Mouse (Mus musculus) Muller cell, postnatal 12 days (primary cell): ENCODE data around the gene Gabrb3.
"Not testable (repeated sequence)": the region's sequence is repeated elsewhere in the genome, so short reads cannot be mapped to it uniquely, and the experiment has no call there.

Experiments
- DNase-seq: peaks from one replicate; pipeline ENCODE4 v3.0.0-alpha.2; 2015; ENCODE audit errors: inconsistent ontology term

The Gabrb3 gene

GRCm38 (mm10) chr7:57706092-57706491 is 286.6 kb downstream of the Gabrb3 start:
- DNase-seq, result no peak

DNA sequence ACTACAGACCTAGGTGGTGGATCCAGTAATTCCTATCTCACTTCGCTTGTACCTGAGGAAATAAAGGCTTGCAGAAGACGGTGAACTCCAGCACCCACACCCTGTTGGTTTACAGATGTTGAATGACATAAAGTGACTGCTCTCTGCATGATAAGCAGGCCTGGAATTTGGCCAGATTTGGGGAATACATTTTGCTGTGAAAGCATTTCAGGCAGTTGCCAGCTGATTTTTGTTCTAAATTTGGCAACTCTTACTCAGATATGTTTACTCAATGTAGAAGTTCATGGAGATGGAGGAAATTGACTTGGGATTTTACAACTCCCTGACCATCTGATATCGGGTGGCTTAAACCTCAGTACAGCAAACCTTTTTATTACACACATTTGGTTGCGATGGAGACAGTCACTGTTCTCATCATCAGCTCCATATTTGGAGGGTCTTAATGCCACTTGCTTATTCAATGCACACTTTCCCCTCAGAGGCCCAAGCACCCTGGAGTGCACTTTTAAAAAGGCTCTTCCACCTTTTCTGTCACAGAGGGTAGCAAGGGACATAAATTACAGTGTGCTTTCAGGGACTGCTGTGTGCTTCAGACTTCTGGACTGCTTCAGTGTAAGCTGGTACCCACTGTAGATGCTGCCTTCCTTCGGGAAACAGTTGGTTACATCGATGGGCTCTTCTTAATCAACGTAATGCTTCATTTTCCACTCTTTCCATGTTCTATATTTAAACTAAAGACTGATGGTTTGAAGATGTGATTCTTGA is 287.7 kb downstream of the Gabrb3 start:
- DNase-seq, result no peak

DNA sequence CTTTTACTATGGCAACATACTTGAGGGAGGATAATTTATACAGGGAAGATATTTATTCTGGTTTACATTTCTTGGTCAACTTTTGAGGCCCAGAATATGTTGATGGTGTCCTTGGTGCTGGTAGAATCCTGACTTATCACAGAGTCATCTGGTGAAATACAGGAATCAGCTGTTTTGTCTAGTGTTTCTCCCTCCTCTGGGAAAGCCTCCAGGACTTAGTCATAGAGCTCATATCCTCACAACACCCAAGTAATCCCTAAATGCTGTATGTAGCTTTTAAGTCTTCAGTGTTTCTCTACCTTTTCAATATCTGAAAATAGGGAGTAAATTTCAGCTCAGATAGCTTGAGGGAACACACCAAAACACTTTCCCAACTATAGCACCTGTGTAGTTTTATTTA is 292.2 kb downstream of the Gabrb3 start:
- DNase-seq, result no peak

GRCm38 (mm10) chr7:57746836-57747235 is 327.3 kb downstream of the Gabrb3 start:
- DNase-seq, result peak; percentile 4

DNA sequence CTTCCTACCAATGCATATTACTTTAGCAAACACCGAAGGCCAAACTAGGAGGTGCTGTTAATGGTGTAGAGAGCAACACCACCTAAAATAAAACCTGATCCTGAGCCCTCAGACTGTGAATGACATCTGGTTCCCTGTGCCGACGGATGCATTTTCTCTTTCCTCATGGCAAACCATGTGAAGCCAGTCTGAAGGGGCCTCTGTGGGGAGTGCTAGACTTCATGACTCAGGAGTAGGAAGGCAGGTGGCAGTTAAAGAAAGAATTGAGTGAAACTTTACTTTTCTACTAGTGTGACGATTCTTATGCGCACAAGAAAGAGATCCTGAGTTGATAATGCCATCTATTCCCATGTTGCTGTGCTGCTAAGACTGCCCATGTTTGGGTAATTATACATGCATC is 341.0 kb downstream of the Gabrb3 start:
- DNase-seq, result no peak

DNA sequence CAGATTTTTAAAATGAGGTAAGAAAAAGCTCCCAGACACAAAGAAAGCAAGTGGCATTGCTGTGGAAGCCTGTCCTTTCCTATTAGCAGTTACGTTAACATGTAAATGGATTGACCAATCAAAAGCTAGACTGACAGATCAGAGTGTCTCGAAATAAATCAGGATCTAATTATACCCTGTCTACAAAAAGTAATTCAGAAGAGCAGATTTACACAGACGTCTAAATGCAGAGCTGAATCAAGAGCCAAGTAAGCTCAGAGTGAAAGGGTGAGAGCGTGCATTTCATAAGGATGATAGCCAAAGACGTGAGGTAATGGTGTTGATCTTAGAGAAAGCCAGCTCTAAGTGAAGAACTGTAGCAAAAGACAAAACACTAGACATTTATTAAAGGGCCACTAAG is 359.3 kb downstream of the Gabrb3 start:
- no peak for DNase-seq

- DNase-seq, result not testable (repeated sequence)
Measured at GRCm38 (mm10) chr7:57786102-57786501, 366.6 kb downstream of the Gabrb3 start.

DNA sequence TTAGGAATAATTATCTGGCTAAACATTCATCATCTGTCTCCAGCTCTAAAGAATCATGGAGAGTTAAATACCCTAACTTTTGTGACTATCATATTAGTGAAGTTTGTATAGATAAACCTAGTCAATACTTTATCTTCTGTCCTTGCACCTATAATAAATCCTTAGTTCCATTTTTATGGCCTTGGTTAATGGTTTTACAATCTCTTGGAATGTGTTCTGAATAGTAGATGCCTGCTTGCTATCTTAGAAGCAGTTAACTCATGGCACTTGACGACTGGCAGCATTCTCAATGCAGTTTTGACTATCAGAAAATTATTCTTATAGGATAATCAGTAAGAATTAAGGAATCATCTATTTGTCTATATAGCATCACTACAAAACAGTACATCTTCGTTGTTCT is 368.0 kb downstream of the Gabrb3 start:
- DNase-seq, result no peak

- DNase-seq, result no peak
Measured at GRCm38 (mm10) chr7:57803266-57803665, 383.8 kb downstream of the Gabrb3 start.

GRCm38 (mm10) chr7:57813716-57814115 is 394.2 kb downstream of the Gabrb3 start:
- DNase-seq, result no peak

- DNase-seq, result no peak
Measured at GRCm38 (mm10) chr7:57842383-57842896, 422.9 kb downstream of the Gabrb3 start.

DNA sequence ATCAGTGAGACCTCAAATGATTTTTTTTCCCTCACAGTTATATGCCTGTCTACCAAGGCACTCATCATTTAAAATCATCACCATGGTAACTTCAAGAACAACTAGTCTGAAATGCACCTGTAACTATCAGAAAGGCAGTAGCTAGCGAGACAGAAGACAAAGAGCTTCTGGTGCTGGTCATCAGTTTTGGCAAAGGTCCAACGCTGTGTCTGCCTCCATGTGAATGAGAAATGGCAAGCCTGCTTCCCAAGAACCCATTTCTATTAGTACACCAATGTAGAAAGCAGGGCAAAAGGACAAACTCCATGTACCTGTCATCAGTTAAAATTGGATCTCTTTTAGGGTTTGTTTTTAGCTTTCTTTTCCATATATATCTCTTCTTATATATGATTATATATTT is 448.5 kb downstream of the Gabrb3 start:
- no peak for DNase-seq
